Mouse (Mus musculus): ENCODE measurements around the gene Cnksr1.

DNA sequence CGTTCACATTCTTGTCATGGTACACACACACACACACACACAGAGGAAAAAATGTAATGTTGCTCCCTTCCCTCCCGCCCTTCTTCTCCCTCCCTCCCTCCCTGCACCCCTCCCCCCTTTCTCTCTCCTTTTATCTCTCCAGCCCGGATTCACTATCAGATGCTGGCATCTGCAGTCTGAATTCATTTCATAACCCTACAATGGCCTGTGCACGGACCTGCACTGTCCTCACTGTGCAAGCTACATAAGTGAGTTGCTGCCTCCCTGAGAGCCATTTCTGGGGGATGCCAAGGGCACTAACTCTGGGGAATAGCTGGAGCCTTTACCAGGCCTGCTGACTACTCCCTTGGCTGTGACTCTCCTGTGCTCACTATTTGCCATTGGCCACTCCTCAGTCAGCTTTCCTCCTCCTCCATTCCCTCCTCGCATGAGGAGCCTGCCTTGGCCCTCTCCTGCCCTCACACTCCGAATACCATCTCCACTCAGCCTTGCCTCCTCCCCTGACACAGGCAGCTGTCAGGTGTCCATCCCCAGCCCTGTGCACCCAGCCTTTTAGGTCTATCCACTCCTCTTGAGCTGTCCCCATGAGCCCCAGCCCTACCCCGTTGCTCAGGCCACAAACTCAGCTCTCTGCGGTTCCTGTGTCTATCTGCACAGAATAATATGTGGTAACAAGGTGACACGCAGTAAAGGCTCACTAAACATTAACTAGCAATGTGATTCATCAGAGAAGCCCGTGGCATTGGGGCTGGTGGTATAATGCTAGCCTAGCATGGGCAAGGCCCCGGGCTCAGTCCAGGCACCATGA lies 15.2 kb downstream of the Cnksr1 start:
- TF ChIP-seq CTCF (IDR thresholded peaks at IDR 0.05; ENCODE audit: extremely low read depth, insufficient read depth, low read length) (no peak), POLR2A (IDR thresholded peaks at IDR 0.05; ENCODE audit: extremely low read depth, insufficient read depth, low read length) (no peak)

Data from cortical plate, adult 2 months (tissue).